Mouse (Mus musculus): ENCODE data around the gene Nudt15. TPM values are rescaled to one million over a fixed set of nuclear protein-coding genes. Genes with fewer than 3 reads are reported as not detected.
A peak's percentile ranks its signal among the peaks of the same experiment; 100 is the strongest.

Gene Nudt15
- polyA plus RNA-seq, 1 experiment from 2014 or later: 6.3 TPM

GRCm38 (mm10) chr14:73506283-73506682, 41.8 kb downstream of the Nudt15 start:
- ATAC-seq (ENCODE audit: insufficient number of reproducible peaks, insufficient read depth, low FRiP score, low TSS enrichment, low read depth): no peak
- no peak overlapping the region for H3K4me2 ChIP-seq
- no peak overlapping the region for H3K4me3 ChIP-seq
- peaks cover 27% of the 10 kb centered on the region for H3K4me1 ChIP-seq
- no peaks in the 10 kb centered on the region for H3K9me3 ChIP-seq
- H3K36me3 ChIP-seq: no peaks in the 10 kb centered on the region
- H3K27ac ChIP-seq: no peak overlapping the region
- 59% methylated on average over 8 of the region's 8 CpGs for WGBS
- H3K27me3 ChIP-seq: no peaks in the 10 kb centered on the region
- no peak overlapping the region for H3K9ac ChIP-seq

- 53% methylated on average over 13 of the region's 13 CpGs for WGBS
- Histone ChIP-seq H3K27ac (peak overlapping the region; percentile 57), H3K9me3 (no peaks in the 10 kb centered on the region), H3K4me2 (no peak overlapping the region), H3K27me3 (no peaks in the 10 kb centered on the region), H3K4me1 (peaks cover 19% of the 10 kb centered on the region), H3K9ac (no peak overlapping the region), H3K36me3 (no peaks in the 10 kb centered on the region), H3K4me3 (no peak overlapping the region)
- no peak; the same call in 1 of the 2 replicates for ATAC-seq (ENCODE audit: insufficient number of reproducible peaks, insufficient read depth, low FRiP score, low TSS enrichment, low read depth)
Measured at GRCm38 (mm10) chr14:73503237-73503933, 44.7 kb downstream of the Nudt15 start.

DNA sequence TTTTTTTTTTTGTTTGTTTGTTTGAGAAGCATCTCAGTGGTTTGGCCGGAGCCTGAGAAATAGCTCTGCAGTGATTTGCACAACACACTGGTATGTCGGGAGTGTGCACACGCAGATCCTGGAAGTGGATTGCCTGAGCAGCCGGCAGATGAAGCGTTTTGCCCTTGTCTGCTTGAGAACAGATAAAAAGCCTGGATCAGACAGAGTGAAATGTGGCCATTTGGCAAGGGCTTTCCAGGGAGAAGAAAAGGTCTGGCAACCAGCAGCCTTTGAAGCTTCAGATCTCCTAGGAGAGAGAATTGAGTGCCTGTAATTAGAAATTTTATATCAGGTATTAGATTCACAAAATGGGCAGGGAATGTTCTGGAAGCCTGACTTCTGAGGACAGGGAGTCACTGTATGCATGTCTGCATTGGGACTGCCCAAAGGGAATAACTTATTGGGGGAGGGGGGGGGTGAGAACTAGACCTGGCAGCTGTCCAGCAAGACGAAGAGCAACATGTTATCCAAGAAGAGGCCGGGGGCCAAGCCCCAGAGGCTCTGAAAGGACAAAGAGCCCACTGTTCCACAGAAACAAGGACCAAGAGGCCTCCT, 45.4 kb downstream of the Nudt15 start:
- peak; percentile 74; the same call in 1 of the 2 replicates for ATAC-seq (ENCODE audit: insufficient number of reproducible peaks, insufficient read depth, low FRiP score, low TSS enrichment, low read depth)
- peak overlapping the region; percentile 57 for H3K27ac ChIP-seq
- no peak overlapping the region for H3K4me3 ChIP-seq
- no peaks in the 10 kb centered on the region for H3K27me3 ChIP-seq
- no peaks in the 10 kb centered on the region for H3K36me3 ChIP-seq
- no peaks in the 10 kb centered on the region for H3K9me3 ChIP-seq
- WGBS: 28% methylated on average over 7 of the region's 7 CpGs
- no peak overlapping the region for H3K9ac ChIP-seq
- H3K4me1 ChIP-seq: peaks cover 19% of the 10 kb centered on the region
- H3K4me2 ChIP-seq: no peak overlapping the region

- no peaks in the 10 kb centered on the region for H3K36me3 ChIP-seq
- H3K9me3 ChIP-seq: no peaks in the 10 kb centered on the region
- H3K4me1 ChIP-seq: peaks cover 19% of the 10 kb centered on the region
- H3K4me2 ChIP-seq: no peak overlapping the region
- no peaks in the 10 kb centered on the region for H3K27me3 ChIP-seq
- no peak overlapping the region for H3K4me3 ChIP-seq
- WGBS: 76% methylated on average over 6 of the region's 6 CpGs
- no peak overlapping the region; the same call in 1 of the 2 replicates for H3K27ac ChIP-seq
- ATAC-seq (ENCODE audit: insufficient number of reproducible peaks, insufficient read depth, low FRiP score, low TSS enrichment, low read depth): no peak
- H3K9ac ChIP-seq: no peak overlapping the region
Measured at GRCm38 (mm10) chr14:73501721-73502120, 46.3 kb downstream of the Nudt15 start.

DNA sequence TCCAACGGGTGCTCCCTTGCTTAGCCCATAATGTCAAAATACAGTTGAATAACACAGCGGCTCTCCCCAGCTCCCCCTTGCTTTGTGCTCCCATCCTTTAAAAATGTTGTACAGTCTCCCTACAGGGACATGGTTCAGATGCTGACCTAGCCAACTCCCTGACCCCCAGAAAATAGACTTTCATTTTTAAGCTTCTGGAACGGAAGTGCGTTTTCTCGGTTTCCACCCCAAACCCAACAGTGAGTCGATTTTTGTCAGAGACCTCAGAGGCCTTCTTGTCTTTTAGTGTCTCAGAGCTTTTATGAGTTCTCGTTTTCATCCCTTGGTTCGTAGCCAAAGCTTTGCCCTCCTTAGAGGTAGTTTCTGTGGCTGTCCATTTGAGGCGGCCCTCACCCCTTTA, 46.8 kb downstream of the Nudt15 start:
- Histone ChIP-seq H3K9ac (no peak overlapping the region), H3K27me3 (no peaks in the 10 kb centered on the region), H3K27ac (no peak overlapping the region), H3K36me3 (no peaks in the 10 kb centered on the region), H3K4me2 (no peak overlapping the region), H3K9me3 (no peaks in the 10 kb centered on the region), H3K4me1 (peaks cover 19% of the 10 kb centered on the region), H3K4me3 (no peak overlapping the region)
- ATAC-seq (ENCODE audit: insufficient number of reproducible peaks, insufficient read depth, low FRiP score, low TSS enrichment, low read depth): no peak
- WGBS: 89% methylated on average over 9 of the region's 9 CpGs

DNA sequence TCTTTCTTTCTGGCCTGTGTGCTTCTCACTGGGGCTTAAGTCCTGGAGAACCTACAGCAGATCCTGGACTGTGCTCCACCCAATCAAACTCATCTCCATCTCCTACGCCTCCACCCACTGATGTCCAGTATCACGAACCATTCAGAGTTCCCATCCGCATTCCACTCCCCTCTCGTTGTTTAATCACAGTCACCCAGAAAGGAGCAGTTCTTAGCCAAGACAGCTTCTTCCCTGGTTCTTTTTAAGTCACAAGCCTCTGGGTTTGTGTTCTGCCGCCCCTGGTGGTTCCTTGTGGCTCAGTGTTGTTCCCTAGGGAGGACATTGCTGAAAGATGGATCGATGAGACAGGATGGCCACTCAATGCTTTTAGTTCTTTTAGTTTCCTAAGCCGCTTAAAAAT, 52.3 kb downstream of the Nudt15 start:
- Histone ChIP-seq H3K9ac (no peak overlapping the region), H3K27ac (no peak overlapping the region), H3K9me3 (peaks cover 2% of the 10 kb centered on the region; the same call in 1 of the 2 replicates), H3K4me2 (no peak overlapping the region), H3K4me1 (no peaks in the 10 kb centered on the region), H3K27me3 (no peaks in the 10 kb centered on the region), H3K36me3 (no peaks in the 10 kb centered on the region), H3K4me3 (no peak overlapping the region)
- no peak for ATAC-seq (ENCODE audit: insufficient number of reproducible peaks, insufficient read depth, low FRiP score, low TSS enrichment, low read depth)
- WGBS: 74% methylated on average over 7 of the region's 7 CpGs

- no peaks in the 10 kb centered on the region for H3K36me3 ChIP-seq
- no peaks in the 10 kb centered on the region for H3K27me3 ChIP-seq
- no peak for ATAC-seq (ENCODE audit: insufficient number of reproducible peaks, insufficient read depth, low FRiP score, low TSS enrichment, low read depth)
- H3K9ac ChIP-seq: no peak overlapping the region
- no peak overlapping the region for H3K4me3 ChIP-seq
- WGBS: 83% methylated on average over 6 of the region's 6 CpGs
- no peak overlapping the region for H3K27ac ChIP-seq
- H3K9me3 ChIP-seq: peaks cover 2% of the 10 kb centered on the region; the same call in 1 of the 2 replicates
- no peak overlapping the region for H3K4me2 ChIP-seq
- no peaks in the 10 kb centered on the region for H3K4me1 ChIP-seq
Measured at GRCm38 (mm10) chr14:73494122-73494521, 53.9 kb downstream of the Nudt15 start.

DNA sequence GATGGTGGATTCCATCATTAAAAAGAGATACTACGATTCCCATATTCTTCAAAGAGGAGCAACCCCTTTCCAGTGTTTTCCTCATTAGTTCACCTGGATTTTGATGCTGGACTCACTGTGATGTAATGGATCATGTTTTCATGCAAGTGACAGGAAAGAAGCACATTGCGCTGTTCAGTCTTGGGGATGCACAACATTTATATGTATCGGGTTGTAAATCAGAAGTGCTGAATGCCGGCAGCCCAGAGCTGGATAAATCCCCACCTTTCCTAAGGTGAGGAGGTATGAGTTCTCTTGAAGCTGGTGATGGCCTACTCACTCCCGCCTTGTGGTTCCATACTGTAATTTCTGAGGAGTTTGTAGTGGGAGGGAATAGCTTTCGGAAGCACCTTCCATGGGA, 54.7 kb downstream of the Nudt15 start:
- peaks cover 2% of the 10 kb centered on the region; the same call in 1 of the 2 replicates for H3K9me3 ChIP-seq
- WGBS: 92% methylated on average over 6 of the region's 6 CpGs
- H3K4me3 ChIP-seq: no peak overlapping the region
- no peaks in the 10 kb centered on the region for H3K4me1 ChIP-seq
- H3K9ac ChIP-seq: no peak overlapping the region
- no peaks in the 10 kb centered on the region for H3K36me3 ChIP-seq
- no peak overlapping the region for H3K27ac ChIP-seq
- no peak for ATAC-seq (ENCODE audit: insufficient number of reproducible peaks, insufficient read depth, low FRiP score, low TSS enrichment, low read depth)
- H3K27me3 ChIP-seq: no peaks in the 10 kb centered on the region
- no peak overlapping the region for H3K4me2 ChIP-seq

GRCm38 (mm10) chr14:73486641-73487040, 61.4 kb downstream of the Nudt15 start:
- Histone ChIP-seq H3K4me1 (peaks cover 5% of the 10 kb centered on the region), H3K27me3 (no peaks in the 10 kb centered on the region), H3K4me2 (no peak overlapping the region), H3K36me3 (no peaks in the 10 kb centered on the region), H3K27ac (no peak overlapping the region), H3K4me3 (no peak overlapping the region), H3K9me3 (no peaks in the 10 kb centered on the region), H3K9ac (no peak overlapping the region)
- WGBS: 62% methylated on average over 5 of the region's 5 CpGs
- ATAC-seq (ENCODE audit: insufficient number of reproducible peaks, insufficient read depth, low FRiP score, low TSS enrichment, low read depth): no peak

DNA sequence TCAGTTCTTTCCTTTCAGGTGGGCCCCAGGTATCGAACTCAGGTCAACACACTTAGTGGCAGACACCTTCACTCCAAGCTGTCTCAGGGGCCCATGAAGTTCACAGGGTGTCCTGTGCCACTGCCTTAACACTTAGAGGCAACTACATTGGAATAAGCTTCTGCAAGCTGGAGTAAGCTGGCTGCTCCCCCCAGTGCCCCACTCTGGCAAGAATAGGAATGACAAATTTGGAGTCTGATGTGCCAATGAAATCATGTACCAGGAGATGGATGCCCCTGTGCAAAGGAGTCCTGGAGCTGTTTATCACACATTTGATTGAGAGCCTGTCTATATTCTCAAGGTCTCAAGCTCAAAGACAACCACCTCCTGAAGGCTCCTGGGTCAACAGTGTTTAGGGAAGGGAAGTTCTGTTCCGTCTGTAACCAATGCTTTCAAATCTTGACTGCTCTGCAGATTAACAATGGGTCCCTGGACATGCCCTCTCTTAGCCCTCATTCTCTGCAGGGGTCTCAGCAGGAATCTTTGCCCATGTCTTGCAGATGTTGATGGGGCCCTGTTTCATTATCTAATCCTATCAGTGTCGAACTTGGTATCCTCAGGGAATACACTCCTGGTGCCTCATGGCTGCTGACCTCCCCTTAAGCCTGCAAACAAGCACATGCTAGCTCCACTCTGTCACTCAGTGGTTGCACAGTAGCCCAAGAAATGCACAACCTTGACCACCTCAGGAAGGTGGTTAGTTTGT, 63.5 kb downstream of the Nudt15 start:
- no peak overlapping the region for H3K9ac ChIP-seq
- H3K27me3 ChIP-seq: no peaks in the 10 kb centered on the region
- H3K9me3 ChIP-seq: no peaks in the 10 kb centered on the region
- no peak overlapping the region for H3K4me2 ChIP-seq
- H3K4me3 ChIP-seq: no peak overlapping the region
- peaks cover 12% of the 10 kb centered on the region for H3K4me1 ChIP-seq
- H3K36me3 ChIP-seq: no peaks in the 10 kb centered on the region
- WGBS: 60% methylated on average over 3 of the region's 3 CpGs
- no peak overlapping the region for H3K27ac ChIP-seq
- no peak for ATAC-seq (ENCODE audit: insufficient number of reproducible peaks, insufficient read depth, low FRiP score, low TSS enrichment, low read depth)

- Histone ChIP-seq H3K36me3 (no peaks in the 10 kb centered on the region), H3K27ac (peak overlapping the region; percentile 44; the same call in 1 of the 2 replicates), H3K27me3 (no peaks in the 10 kb centered on the region), H3K4me3 (no peak overlapping the region), H3K4me2 (no peak overlapping the region), H3K4me1 (peaks cover 12% of the 10 kb centered on the region), H3K9ac (no peak overlapping the region), H3K9me3 (no peaks in the 10 kb centered on the region)
- WGBS: 61% methylated on average over 5 of the region's 5 CpGs
- ATAC-seq (ENCODE audit: insufficient number of reproducible peaks, insufficient read depth, low FRiP score, low TSS enrichment, low read depth): peak; percentile 68
Measured at GRCm38 (mm10) chr14:73483516-73484229, 64.4 kb downstream of the Nudt15 start.
